Mouse (Mus musculus) CH12.LX (cell line): ENCODE data around the gene Macc1. TPM values are rescaled to one million over a fixed set of nuclear protein-coding genes. Genes with fewer than 3 reads are reported as not detected.

Source experiments
- DNase-seq: peaks from one replicate; pipeline ENCODE4 v3.0.0-alpha.2; 2013; ENCODE audit errors: extremely low read depth
- H3K27ac ChIP-seq: 2 replicates; pipeline ENCODE4 v1.5.1; 2012; ENCODE audit warnings: low read depth, mild to moderate bottlenecking, control low read depth, moderate library complexity; ENCODE audit not compliant: insufficient read depth
- H3K27me3 ChIP-seq: replicated peaks from 2 replicates; pipeline ENCODE3; 2012; ENCODE audit warnings: inconsistent platforms
- H3K36me3 ChIP-seq, 2 experiments: replicated peaks in 1 of 2; 2 replicates each; pipeline versions ENCODE3 to v1.6.1; 2012; ENCODE audit warnings: inconsistent platforms in 1 of 2, low read length in 1 of 2, mild to moderate bottlenecking in 1 of 2, mixed read lengths in 1 of 2, moderate library complexity in 1 of 2; ENCODE audit not compliant: control insufficient read depth in 1 of 2, insufficient read depth in 1 of 2
- H3K4me1 ChIP-seq, 2 experiments: 2 replicates each; pipeline ENCODE4 v1.6.1; 2012; ENCODE audit warnings: inconsistent platforms in 1 of 2, moderate library complexity in 1 of 2; ENCODE audit not compliant: insufficient read depth in 2 of 2, control insufficient read depth in 1 of 2
- H3K4me2 ChIP-seq: 2 replicates; pipeline ENCODE4 v1.6.1; 2012; ENCODE audit warnings: low read depth, mild to moderate bottlenecking, control low read depth; ENCODE audit not compliant: poor library complexity, insufficient read depth, severe bottlenecking
- H3K4me3 ChIP-seq, 3 experiments: fragments of 150-350 bp in 1 of 3; sonication (generic) in 1 of 3; replicated peaks in 1 of 3; 2 replicates each; pipeline versions ENCODE3 to v1.5.1; 2011 to 2012; ENCODE audit warnings: low read depth in 2 of 3, low read length in 2 of 3, mild to moderate bottlenecking in 2 of 3, moderate library complexity in 2 of 3, control low read depth in 1 of 3, improper control_type of control experiment in 1 of 3, inconsistent platforms in 1 of 3, mixed read lengths in 1 of 3; ENCODE audit not compliant: poor library complexity in 1 of 3
- H3K79me2 ChIP-seq: replicated peaks from 2 replicates; pipeline ENCODE4 v1.6.1; 2012; ENCODE audit warnings: mild to moderate bottlenecking, moderate library complexity; ENCODE audit not compliant: control insufficient read depth, poor library complexity, insufficient read depth, severe bottlenecking; ENCODE audit errors: extremely low read depth
- H3K9ac ChIP-seq: 2 replicates; pipeline ENCODE4 v1.6.1; 2012; ENCODE audit warnings: low read depth, mild to moderate bottlenecking, control low read depth, moderate library complexity; ENCODE audit not compliant: insufficient read depth
- H3K9me3 ChIP-seq: replicated peaks from 2 replicates; pipeline ENCODE3; 2012; ENCODE audit warnings: low read length, inconsistent platforms, mixed read lengths
- BHLHE40 ChIP-seq: IDR thresholded peaks from 2 replicates; pipeline ENCODE4 v1.6.1; 2011; ENCODE audit warnings: mild to moderate bottlenecking, low read depth, low read length, improper control_type of control experiment
- CHD2 ChIP-seq: IDR thresholded peaks from 2 replicates; pipeline ENCODE4 v1.6.1; 2011; ENCODE audit warnings: low read length, improper control_type of control experiment
- E2F4 ChIP-seq: IDR thresholded peaks from 2 replicates; pipeline ENCODE4 v1.6.1; 2011; ENCODE audit warnings: low read depth, low read length, improper control_type of control experiment; ENCODE audit not compliant: insufficient replicate concordance
- EP300 ChIP-seq: IDR thresholded peaks from 2 replicates; pipeline ENCODE4 v1.6.1; 2011; ENCODE audit warnings: low read length, improper control_type of control experiment
- ETS1 ChIP-seq: conservative IDR thresholded peaks from 2 replicates; pipeline ENCODE4 v1.6.1; 2012; ENCODE audit warnings: low read depth, mild to moderate bottlenecking, inconsistent platforms, low read length, improper control_type of control experiment, moderate library complexity
- GABPA ChIP-seq: IDR thresholded peaks from 2 replicates; pipeline ENCODE4 v1.6.1; 2012; ENCODE audit warnings: low read depth, low read length, improper control_type of control experiment, inconsistent platforms; ENCODE audit not compliant: insufficient replicate concordance
- IRF4 ChIP-seq: IDR thresholded peaks from 2 replicates; pipeline ENCODE4 v1.6.1; 2014; ENCODE audit warnings: low read depth, mild to moderate bottlenecking, inconsistent platforms, low read length, improper control_type of control experiment
- KAT2A ChIP-seq: IDR thresholded peaks from 2 replicates; pipeline ENCODE4 v1.6.1; 2012; ENCODE audit warnings: low read length, improper control_type of control experiment, inconsistent platforms; ENCODE audit not compliant: insufficient replicate concordance
- MAFK ChIP-seq: IDR thresholded peaks from 2 replicates; pipeline ENCODE4 v1.6.1; 2011; ENCODE audit warnings: low read length, improper control_type of control experiment; ENCODE audit not compliant: insufficient replicate concordance
- MAZ ChIP-seq: IDR thresholded peaks from 2 replicates; pipeline ENCODE4 v1.6.1; 2012; ENCODE audit warnings: low read depth, mild to moderate bottlenecking, inconsistent platforms, low read length, improper control_type of control experiment, moderate library complexity
- MEF2A ChIP-seq: IDR thresholded peaks from 2 replicates; pipeline ENCODE4 v1.6.1; 2014; ENCODE audit warnings: low read depth, mild to moderate bottlenecking, inconsistent platforms, low read length, improper control_type of control experiment, borderline replicate concordance
- MXI1 ChIP-seq: IDR thresholded peaks from 2 replicates; pipeline ENCODE4 v1.6.1; 2011; ENCODE audit warnings: mild to moderate bottlenecking, low read depth, low read length, improper control_type of control experiment
- MYC ChIP-seq: IDR thresholded peaks from 2 replicates; pipeline ENCODE4 v1.6.1; 2011; ENCODE audit warnings: low read depth, mild to moderate bottlenecking, improper control_type of control experiment, low read length
- NELFE ChIP-seq: IDR thresholded peaks from 2 replicates; pipeline ENCODE4 v1.6.1; 2011; ENCODE audit warnings: low read depth, low read length, improper control_type of control experiment
- NRF1 ChIP-seq: IDR thresholded peaks from 2 replicates; pipeline ENCODE4 v1.6.1; 2014; ENCODE audit warnings: low read depth, mild to moderate bottlenecking, inconsistent platforms, low read length, improper control_type of control experiment, moderate library complexity
- POLR2A ChIP-seq: IDR thresholded peaks from 2 replicates; pipeline ENCODE4 v1.6.1; 2011; ENCODE audit warnings: low read depth, mild to moderate bottlenecking, improper control_type of control experiment, low read length
- POLR2AphosphoS2 ChIP-seq: IDR thresholded peaks from 2 replicates; pipeline ENCODE4 v1.6.1; 2011; ENCODE audit warnings: low read depth, low read length, improper control_type of control experiment
- RAD21 ChIP-seq: IDR thresholded peaks from 2 replicates; pipeline ENCODE4 v1.6.1; 2011; ENCODE audit warnings: low read depth, mild to moderate bottlenecking, low read length, improper control_type of control experiment, moderate library complexity
- RCOR1 ChIP-seq: conservative IDR thresholded peaks from 2 replicates; pipeline ENCODE4 v1.6.1; 2012; ENCODE audit warnings: low read depth, mild to moderate bottlenecking, inconsistent platforms, low read length, improper control_type of control experiment
- SIN3A ChIP-seq: IDR thresholded peaks from 2 replicates; pipeline ENCODE4 v1.6.1; 2012; ENCODE audit warnings: low read length, improper control_type of control experiment, inconsistent platforms
- SMC3 ChIP-seq: IDR thresholded peaks from 2 replicates; pipeline ENCODE4 v1.6.1; 2011; ENCODE audit warnings: low read depth, low read length, improper control_type of control experiment
- TBP ChIP-seq: conservative IDR thresholded peaks from 2 replicates; pipeline ENCODE4 v1.6.1; 2011; ENCODE audit warnings: low read depth, low read length, improper control_type of control experiment
- USF1 ChIP-seq: IDR thresholded peaks from 2 replicates; pipeline ENCODE4 v1.6.1; 2014; ENCODE audit warnings: low read depth, mild to moderate bottlenecking, inconsistent platforms, low read length, improper control_type of control experiment
- ZC3H11A ChIP-seq: IDR thresholded peaks from 2 replicates; pipeline ENCODE4 v1.6.1; 2012; ENCODE audit warnings: low read depth, mild to moderate bottlenecking, inconsistent platforms, low read length, improper control_type of control experiment
- ZMIZ1 ChIP-seq: IDR thresholded peaks from 2 replicates; pipeline ENCODE4 v1.6.1; 2012; ENCODE audit warnings: low read depth, mild to moderate bottlenecking, inconsistent platforms, low read length, improper control_type of control experiment
- ZNF384 ChIP-seq: IDR thresholded peaks from 2 replicates; pipeline ENCODE4 v1.6.1; 2012; ENCODE audit warnings: low read depth, low read length, improper control_type of control experiment, inconsistent platforms
- dilution Hi-C: fragments of 300-500 bp; cut with MboI; formaldehyde crosslinking; loops from 2 replicates; pipeline ENCODE4 v1.14.3; 2020; ENCODE audit warnings: low sequenced_read_pairs; ENCODE audit not compliant: extremely low pct_unique_long_range_greater_than_20kb, extremely low pct_ligation_motif_present
- in situ Hi-C: fragments of 300-500 bp; cut with MboI; formaldehyde crosslinking; loops from 3 replicates; pipeline ENCODE4 v1.14.3; 2019; ENCODE audit warnings: low sequenced_read_pairs, low pct_ligation_motif_present, low pct_unique_long_range_greater_than_20kb, mixed read lengths
- polyA plus RNA-seq: library from polyadenylated mRNA; unstranded; fragments of >175 nt; gene quantifications from 2 replicates; pipeline ENCODE4 v1.2.1, GENCODE M21; 2012; ENCODE audit warnings: low read depth; ENCODE audit not compliant: insufficient read length
- total RNA-seq, 2 experiments: library from RNA; depleted of rRNA; stranded (reverse); fragments of 300-350 nt in 1 of 2; fragments of >200 nt in 1 of 2; gene quantifications; 2 replicates each; pipeline ENCODE4 v1.2.3; 2012 to 2014

The Macc1 gene
- total and polyA plus RNA-seq, 3 experiments = 0.04 to 0.19 (median 0.13) TPM

DNA sequence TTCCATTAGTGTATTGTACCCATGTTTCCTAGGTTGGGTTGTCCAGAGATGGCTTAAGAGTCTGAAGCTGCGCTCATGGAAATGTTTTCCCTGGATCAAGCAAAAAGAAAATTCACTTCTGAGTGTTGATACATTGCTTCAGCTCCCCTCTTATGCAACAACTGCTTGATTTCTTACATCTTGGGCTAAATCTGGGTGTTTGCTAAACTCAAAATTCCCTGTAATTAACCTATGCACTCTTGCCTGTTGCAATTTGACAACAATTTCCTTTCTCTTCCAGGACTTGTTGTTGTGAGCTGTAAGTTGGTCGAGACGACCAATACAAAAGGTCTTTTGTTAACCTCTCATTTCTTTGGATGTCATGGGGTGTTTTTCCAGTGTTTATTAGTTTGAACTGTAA is 88.7 kb downstream of the Macc1 start:
- in situ Hi-C loops = no loop called here
- DNase-seq = no peak
- Histone ChIP-seq H3K27ac (no peak overlapping the region), H3K4me3 (no peak overlapping the region), H3K9me3 (no peaks in the 10 kb centered on the region), H3K9ac (no peak overlapping the region), H3K4me1 (peaks cover 0 to 11% of the 10 kb centered on the region in 2 experiments; a peak in 2 of 4 replicates), H3K36me3 (no peaks in the 10 kb centered on the region), H3K79me2 (no peaks in the 10 kb centered on the region), H3K4me2 (no peak overlapping the region), H3K27me3 (no peaks in the 10 kb centered on the region)
- dilution Hi-C loops = no loop called here
- TF ChIP-seq MAFK (no peak), MAZ (no peak), POLR2AphosphoS2 (no peak), TBP (no peak), POLR2A (no peak), RAD21 (no peak), SMC3 (no peak), NRF1 (no peak), SIN3A (no peak), MXI1 (no peak), RCOR1 (no peak), E2F4 (no peak), ZNF384 (no peak), MEF2A (no peak), ETS1 (no peak), EP300 (no peak), NELFE (no peak), ZMIZ1 (no peak), CHD2 (no peak)

DNA sequence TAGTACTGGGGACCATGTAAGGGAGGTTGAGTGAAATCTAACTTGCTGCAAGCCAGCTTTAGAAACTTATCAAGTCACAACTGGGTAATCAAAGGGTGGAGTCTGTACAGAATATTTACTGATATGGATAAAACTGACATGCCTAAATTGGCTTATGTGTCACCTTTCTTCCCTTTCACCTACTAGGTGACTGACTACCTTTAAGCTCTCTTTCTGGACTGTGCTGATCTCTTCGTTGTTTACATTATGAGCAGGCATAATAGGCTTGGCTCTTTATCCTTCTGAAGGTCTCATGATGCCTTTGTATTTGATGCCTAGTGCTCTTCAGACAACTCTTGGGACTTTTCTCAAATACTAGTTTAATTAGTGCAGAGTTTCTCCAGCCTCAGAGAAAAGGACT is 90.7 kb downstream of the Macc1 start:
- in situ Hi-C loops = no loop called here
- Histone ChIP-seq H3K9me3 (no peaks in the 10 kb centered on the region), H3K27me3 (no peaks in the 10 kb centered on the region), H3K4me3 (no peak overlapping the region), H3K4me1 (no peaks in the 10 kb centered on the region), H3K36me3 (no peaks in the 10 kb centered on the region), H3K9ac (no peak overlapping the region), H3K4me2 (no peak overlapping the region)
- dilution Hi-C loops = no loop called here
- TF ChIP-seq EP300 (no peak), POLR2AphosphoS2 (no peak), USF1 (no peak), KAT2A (no peak), E2F4 (no peak), IRF4 (no peak), SIN3A (no peak), ETS1 (no peak), MAFK (no peak), GABPA (no peak), ZC3H11A (no peak), SMC3 (no peak), ZMIZ1 (no peak), MYC (no peak), BHLHE40 (no peak), RCOR1 (no peak), TBP (no peak)
- TF ChIP-seq, all 38 proteins: peak for 0
- no peak for DNase-seq
- no peaks in the 10 kb centered on the region for H3K79me2 ChIP-seq
- no peak overlapping the region for H3K27ac ChIP-seq
